Mouse (Mus musculus): ENCODE measurements around the gene Fam81b.

Gene Fam81b

DNA sequence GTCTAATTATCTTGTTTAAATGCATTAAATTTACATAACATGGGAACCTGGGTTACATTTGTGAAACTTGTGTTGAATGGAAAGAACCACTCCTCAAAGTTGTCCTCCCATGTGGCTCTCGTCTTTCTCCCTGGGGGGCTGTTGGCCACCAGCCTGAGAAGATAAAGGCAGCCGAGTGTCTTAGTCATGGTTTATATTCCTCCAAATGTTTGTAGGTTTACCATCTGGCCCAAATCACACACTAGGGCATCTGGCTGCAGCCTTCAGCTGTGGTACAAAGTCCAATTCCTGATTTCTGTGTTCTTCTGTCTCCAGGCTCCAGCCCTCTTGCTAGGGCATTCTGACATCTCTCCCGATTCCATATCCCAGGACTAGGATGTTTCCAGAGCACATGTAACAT is 114.6 kb downstream of the Fam81b start:
- no peak for DNase-seq

DNA sequence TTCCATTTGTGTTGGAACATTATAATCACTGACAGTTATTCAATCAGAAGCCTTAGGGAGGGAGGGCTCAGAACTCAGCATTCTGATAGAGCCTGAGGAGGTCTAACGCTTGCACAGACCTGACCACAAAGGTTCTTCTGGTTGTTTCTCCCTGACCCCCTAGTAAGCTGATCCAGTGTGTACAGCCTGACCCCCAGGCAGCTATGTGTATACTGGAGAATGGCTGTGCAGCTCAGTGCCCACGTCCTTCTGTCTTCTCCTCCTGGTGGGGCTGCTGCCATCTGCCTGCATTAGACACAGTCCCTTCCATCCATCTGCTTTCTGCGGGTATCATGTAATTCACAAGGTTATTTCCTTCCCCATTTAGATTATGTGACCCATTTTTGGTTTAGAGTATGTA is 115.7 kb downstream of the Fam81b start:
- DNase-seq = no peak

DNA sequence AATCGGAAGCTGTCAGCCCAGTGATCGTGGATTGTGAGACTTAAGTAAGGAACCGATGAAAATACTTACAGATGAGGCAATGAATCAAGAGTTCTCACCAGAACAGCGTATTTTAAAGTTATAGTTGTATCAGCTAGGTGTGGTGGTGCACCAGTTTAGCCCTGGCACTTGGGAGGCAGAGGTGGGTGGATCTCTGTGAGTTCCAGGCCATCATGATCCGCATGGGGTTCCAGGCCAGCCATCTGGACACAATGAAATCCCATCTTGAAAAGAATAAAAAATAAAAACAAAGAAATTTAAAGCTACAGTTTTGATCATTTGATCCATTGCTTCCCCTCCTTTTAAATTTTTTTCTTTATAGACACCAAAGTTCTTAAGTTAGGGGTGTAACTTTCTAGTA is 117.2 kb downstream of the Fam81b start:
- DNase-seq = no peak

- no peak for DNase-seq
Observed at GRCm38 (mm10) chr13:76178700-76179099, 126.2 kb downstream of the Fam81b start.

- DNase-seq = no peak
Observed at GRCm38 (mm10) chr13:76174297-76174696, 130.6 kb downstream of the Fam81b start.

DNA sequence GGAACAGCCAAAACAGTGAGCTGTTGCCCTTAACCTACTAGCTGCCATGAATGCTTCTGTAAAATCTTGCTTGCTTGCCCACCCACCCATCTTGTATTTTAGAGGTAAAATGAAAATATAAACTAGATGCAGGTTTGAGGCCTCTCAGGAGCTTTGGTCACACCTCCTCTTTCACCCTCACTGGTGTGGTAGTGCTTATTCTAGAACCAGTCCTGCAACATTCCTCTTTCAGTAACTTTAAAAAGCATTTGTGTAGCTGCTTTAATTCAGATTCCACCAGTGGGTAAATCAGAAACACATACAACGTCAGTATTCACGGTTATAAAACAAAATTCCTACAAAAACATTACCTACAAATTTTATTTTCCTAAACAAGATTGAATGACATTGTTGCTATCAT is 144.3 kb downstream of the Fam81b start:
- no peak for DNase-seq

DNA sequence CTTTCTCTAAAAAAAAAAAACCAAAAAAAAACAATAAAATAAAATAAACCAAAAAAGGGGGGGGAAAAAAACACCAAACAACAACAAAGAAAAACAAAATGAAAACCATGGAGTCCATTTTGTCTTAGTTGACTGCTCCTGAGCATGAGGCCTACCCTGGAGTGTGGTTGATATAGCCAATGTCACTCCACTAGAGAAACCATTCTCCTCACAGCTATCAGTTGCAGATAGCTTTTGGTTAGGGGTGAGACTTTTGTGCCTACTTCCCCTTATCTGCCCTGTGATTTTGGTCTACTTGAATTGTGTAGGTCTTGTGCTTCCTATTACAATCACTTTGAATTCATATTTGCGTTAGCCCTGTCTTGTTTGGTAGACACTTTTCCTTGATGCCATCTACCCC is 147.4 kb downstream of the Fam81b start:
- no peak for DNase-seq

DNA sequence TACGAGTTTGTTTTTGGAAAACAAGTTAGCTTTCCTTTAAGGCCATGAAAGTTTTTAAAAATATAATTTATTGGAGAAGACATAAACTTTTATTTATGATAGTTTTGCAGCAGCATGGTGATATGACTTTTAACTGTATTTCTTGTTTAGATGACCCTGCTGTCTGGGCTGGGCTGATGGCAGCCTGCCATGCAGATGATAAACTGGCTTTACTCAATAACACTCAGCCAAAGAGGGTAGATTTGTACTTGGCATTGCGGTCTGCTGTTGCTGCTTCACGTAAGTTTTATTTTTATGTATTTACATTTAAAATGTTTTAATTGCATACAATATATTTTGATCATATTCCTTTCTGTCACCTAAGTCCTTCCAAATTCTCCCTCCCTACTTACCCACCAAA is 147.8 kb downstream of the Fam81b start:
- no peak for DNase-seq
